Mouse (Mus musculus) hematopoietic stem cell, adult 5-6 weeks (primary cell): ENCODE measurements around the gene Pparg. TPM values are rescaled to one million over a fixed set of nuclear protein-coding genes. Genes with fewer than 3 reads are reported as not detected.

Source experiments
- ATAC-seq, 2 experiments: fragments of 125-278 bp in 1 of 2; replicated peaks in 1 of 2; 2 replicates each; pipeline ENCODE4 v1.8.0; 2016 to 2017; ENCODE audit warnings: inconsistent platforms in 2 of 2, mild to moderate bottlenecking in 2 of 2, moderate number of reproducible peaks in 2 of 2, low read depth in 1 of 2, moderate TSS enrichment in 1 of 2; ENCODE audit not compliant: low FRiP score in 2 of 2, poor library complexity in 2 of 2, severe bottlenecking in 2 of 2, insufficient read depth in 1 of 2, low TSS enrichment in 1 of 2
- total RNA-seq: library from RNA; stranded (forward); fragments of 172-1452, 232-1000 nt; gene quantifications from 2 replicates; pipeline ENCODE4 v1.2.3, GENCODE M21; 2017

Gene Pparg
- total RNA-seq, 1 experiment from 2014 or later: 0.50 TPM

GRCm38 (mm10) chr6:115344513-115344912 is 16.2 kb upstream of the Pparg start:
- ATAC-seq: no peak

GRCm38 (mm10) chr6:115345013-115345412 is 15.7 kb upstream of the Pparg start:
- ATAC-seq: no peak

- no peak for ATAC-seq
Observed at GRCm38 (mm10) chr6:115349641-115350464, 10.9 kb upstream of the Pparg start.

GRCm38 (mm10) chr6:115361606-115362462 is 1.1 kb downstream of the Pparg start:
- ATAC-seq: peak; percentile 41 to 56; a peak in 3 of 4 replicates

- ATAC-seq: no peak
Observed at GRCm38 (mm10) chr6:115366869-115367610, 6.3 kb downstream of the Pparg start.

- no peak; a peak in 1 of 4 replicates for ATAC-seq
Observed at GRCm38 (mm10) chr6:115374871-115375852, 14.4 kb downstream of the Pparg start.

- ATAC-seq: no peak
Observed at GRCm38 (mm10) chr6:115380596-115380995, 19.8 kb downstream of the Pparg start.

GRCm38 (mm10) chr6:115382712-115383111 is 22.0 kb downstream of the Pparg start:
- no peak for ATAC-seq

- no peak for ATAC-seq
Observed at GRCm38 (mm10) chr6:115389945-115390540, 29.3 kb downstream of the Pparg start.

- no peak for ATAC-seq
Observed at GRCm38 (mm10) chr6:115396911-115397310, 36.2 kb downstream of the Pparg start.

GRCm38 (mm10) chr6:115404354-115404753 is 43.6 kb downstream of the Pparg start:
- no peak for ATAC-seq

- no peak for ATAC-seq
Observed at GRCm38 (mm10) chr6:115411477-115411876, 50.7 kb downstream of the Pparg start.

GRCm38 (mm10) chr6:115418171-115418570 is 57.4 kb downstream of the Pparg start:
- ATAC-seq: no peak

- no peak for ATAC-seq
Observed at GRCm38 (mm10) chr6:115418964-115419363, 58.2 kb downstream of the Pparg start.

GRCm38 (mm10) chr6:115420963-115421362 is 60.2 kb downstream of the Pparg start:
- ATAC-seq: no peak; a peak in 1 of 4 replicates

- ATAC-seq: peak; percentile 22 to 64; a peak in 1 of 4 replicates
Observed at GRCm38 (mm10) chr6:115421665-115422064, 60.9 kb downstream of the Pparg start.
